Mouse (Mus musculus) G1E (cell line): Measurements from ENCODE around the gene Wapl. TPM values are rescaled to one million over a fixed set of nuclear protein-coding genes. Genes with fewer than 3 reads are reported as not detected.

Experiments used
- ATAC-seq: 2 replicates; pipeline ENCODE4 v1.8.0; 2016; ENCODE audit warnings: mild to moderate bottlenecking; ENCODE audit not compliant: insufficient number of reproducible peaks, poor library complexity, low FRiP score, severe bottlenecking; ENCODE audit errors: extremely low read depth
- DNase-seq: peaks from one replicate; pipeline ENCODE4 v3.0.0; 2012; ENCODE audit warnings: low spot score
- H3K27me3 ChIP-seq: 2 replicates; pipeline ENCODE4 v1.6.1; 2012; ENCODE audit warnings: mild to moderate bottlenecking, low read length, inconsistent platforms; ENCODE audit not compliant: insufficient read depth
- H3K36me3 ChIP-seq: replicated peaks from 2 replicates; pipeline ENCODE3; 2012; ENCODE audit warnings: mild to moderate bottlenecking, inconsistent platforms
- H3K4me1 ChIP-seq: 2 replicates; pipeline ENCODE4 v1.6.1; 2012; ENCODE audit warnings: low read depth, low read length, inconsistent platforms, mixed read lengths; ENCODE audit not compliant: insufficient read depth
- H3K4me3 ChIP-seq: 2 replicates; pipeline ENCODE4 v1.5.1; 2012; ENCODE audit warnings: low read depth, mild to moderate bottlenecking, inconsistent platforms, low read length, moderate library complexity, mixed read lengths
- H3K9me3 ChIP-seq: replicated peaks from 2 replicates; pipeline ENCODE4 v1.6.1; 2012; ENCODE audit warnings: inconsistent platforms
- CTCF ChIP-seq: IDR thresholded peaks from 2 replicates; pipeline ENCODE4 v1.5.1; 2012; ENCODE audit warnings: low read depth, low read length, inconsistent platforms, mixed read lengths
- GATA1 ChIP-seq: IDR thresholded peaks from 2 replicates; pipeline ENCODE4 v1.6.1; 2012; ENCODE audit warnings: borderline replicate concordance, low read length, inconsistent platforms, mixed read lengths
- GATA2 ChIP-seq: IDR thresholded peaks from 2 replicates; pipeline ENCODE4 v1.6.1; 2012; ENCODE audit warnings: low read depth, low read length, inconsistent platforms, borderline replicate concordance
- POLR2AphosphoS5 ChIP-seq: IDR thresholded peaks from 2 replicates; pipeline ENCODE4 v1.6.1; 2012; ENCODE audit warnings: low read depth, low read length, inconsistent platforms; ENCODE audit not compliant: insufficient replicate concordance
- TAL1 ChIP-seq: conservative IDR thresholded peaks from 2 replicates; pipeline ENCODE4 v1.6.1; 2012; ENCODE audit warnings: low read depth, low read length, inconsistent platforms, mixed read lengths
- polyA plus RNA-seq: library from polyadenylated mRNA; stranded (reverse); fragments of >175 nt; gene quantifications from 2 replicates; pipeline ENCODE4 v1.2.3, GENCODE M21; 2012
- total RNA-seq, 2 experiments: library from RNA; stranded (forward) in 1 of 2; stranded (reverse) in 1 of 2; fragments of 200-1000 nt in 1 of 2; fragments of >200 nt in 1 of 2; fragmentation: Nextera tagmentation in 1 of 2; gene quantifications; 2 replicates each; pipeline ENCODE4 v1.2.3; 2014 to 2017

Gene Wapl
- total and polyA plus RNA-seq, 3 experiments = 32.6 to 283 (median 238) TPM

GRCm38 (mm10) chr14:34727709-34728108, 54.0 kb downstream of the Wapl start:
- no peak for ATAC-seq
- no peak for DNase-seq
- Histone ChIP-seq H3K4me3 (no peak overlapping the region), H3K4me1 (peaks cover 4% of the 10 kb centered on the region; the same call in 1 of the 2 replicates), H3K36me3 (peaks cover 63% of the 10 kb centered on the region), H3K9me3 (no peaks in the 10 kb centered on the region), H3K27me3 (no peaks in the 10 kb centered on the region)
- no peak for TF ChIP-seq POLR2AphosphoS5
- TF ChIP-seq CTCF = no peak
- TF ChIP-seq GATA1 = no peak
- no peak for TF ChIP-seq GATA2
- TF ChIP-seq TAL1 = no peak

- TF ChIP-seq POLR2AphosphoS5 = no peak
- TF ChIP-seq GATA1 = no peak
- TF ChIP-seq TAL1 = no peak
- no peak for TF ChIP-seq CTCF
- no peaks in the 10 kb centered on the region for H3K27me3 ChIP-seq
- ATAC-seq = no peak
- no peak for DNase-seq
- no peaks in the 10 kb centered on the region; the same call in 1 of the 2 replicates for H3K4me1 ChIP-seq
- no peaks in the 10 kb centered on the region for H3K9me3 ChIP-seq
- H3K4me3 ChIP-seq = no peak overlapping the region
- peaks cover 67% of the 10 kb centered on the region for H3K36me3 ChIP-seq
Measured at GRCm38 (mm10) chr14:34735405-34735804, 61.7 kb downstream of the Wapl start.

DNA sequence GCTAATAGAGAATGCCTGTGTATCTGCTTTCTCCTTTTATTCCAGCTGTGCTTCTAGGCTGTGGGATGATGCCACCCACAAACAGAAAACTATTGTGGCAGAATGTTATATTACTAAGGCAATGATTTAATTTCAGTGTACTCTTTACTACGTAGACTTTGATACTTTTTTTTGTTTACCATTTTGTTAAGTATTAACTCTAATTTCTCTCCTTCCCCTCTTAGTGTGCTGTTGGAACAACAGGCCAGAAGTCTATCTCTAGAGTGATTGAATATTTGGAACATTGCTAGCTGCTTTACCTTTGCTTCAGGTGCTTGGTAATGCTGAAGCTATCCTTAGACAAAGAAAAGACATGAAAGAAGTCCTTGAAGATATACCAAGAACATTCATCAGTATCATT, 71.7 kb downstream of the Wapl start:
- no peaks in the 10 kb centered on the region for H3K4me1 ChIP-seq
- DNase-seq (no peak), ATAC-seq (no peak)
- no peaks in the 10 kb centered on the region for H3K27me3 ChIP-seq
- no peaks in the 10 kb centered on the region for H3K9me3 ChIP-seq
- H3K36me3 ChIP-seq = peaks cover 80% of the 10 kb centered on the region
- H3K4me3 ChIP-seq = no peak overlapping the region
- no peak for TF ChIP-seq CTCF
- TF ChIP-seq POLR2AphosphoS5 = no peak
- no peak for TF ChIP-seq TAL1
- no peak for TF ChIP-seq GATA2
- TF ChIP-seq GATA1 = no peak

DNA sequence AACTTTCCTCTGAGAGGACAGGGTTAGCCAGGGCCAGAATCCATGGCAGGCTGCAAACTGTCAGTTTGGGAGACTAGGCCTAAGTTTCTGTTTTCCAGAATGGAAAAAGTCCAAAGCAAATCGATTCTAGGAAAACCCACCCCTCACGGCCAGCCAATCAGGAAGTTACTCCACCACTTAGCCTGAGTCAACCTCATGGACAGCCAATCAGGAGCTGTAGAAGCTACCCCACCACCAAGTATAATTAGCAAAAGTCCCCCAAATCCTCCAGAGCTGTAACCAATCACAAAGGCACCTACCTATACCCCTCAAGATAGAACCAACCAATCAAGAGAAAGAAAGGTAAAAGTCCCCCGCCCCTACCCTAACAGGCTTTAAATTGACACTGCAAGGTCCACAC, 82.0 kb downstream of the Wapl start:
- Histone ChIP-seq H3K27me3 (peaks cover 20% of the 10 kb centered on the region), H3K4me1 (peaks cover 5% of the 10 kb centered on the region), H3K9me3 (no peaks in the 10 kb centered on the region), H3K4me3 (no peak overlapping the region), H3K36me3 (peaks cover 4% of the 10 kb centered on the region)
- DNase-seq = no peak
- no peak for ATAC-seq
- TF ChIP-seq GATA2 (no peak), CTCF (no peak), TAL1 (no peak), GATA1 (no peak), POLR2AphosphoS5 (no peak)

DNA sequence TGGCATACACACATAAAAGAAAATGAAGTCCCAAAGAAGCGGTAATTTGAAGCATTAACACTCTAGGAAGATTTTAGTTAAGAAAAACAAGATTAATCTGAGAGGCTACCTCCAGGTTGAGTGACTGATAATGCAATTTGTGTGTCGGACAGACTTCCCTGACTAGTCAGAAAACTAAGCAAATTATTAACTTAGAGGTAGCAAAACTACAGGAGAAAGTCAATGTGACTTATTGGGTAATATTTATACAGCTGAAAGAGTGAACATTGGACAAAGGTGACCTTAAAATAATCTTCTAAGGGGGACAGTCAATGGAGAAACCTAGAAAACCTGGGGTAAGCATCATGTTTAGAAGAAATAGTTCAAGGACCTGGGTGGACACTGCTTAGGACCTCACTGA, 86.2 kb downstream of the Wapl start:
- Histone ChIP-seq H3K27me3 (peaks cover 43% of the 10 kb centered on the region), H3K4me3 (no peak overlapping the region), H3K9me3 (no peaks in the 10 kb centered on the region), H3K4me1 (no peaks in the 10 kb centered on the region; the same call in 1 of the 2 replicates), H3K36me3 (no peaks in the 10 kb centered on the region)
- ATAC-seq = no peak
- DNase-seq = no peak
- TF ChIP-seq CTCF (no peak), TAL1 (no peak), GATA2 (no peak), GATA1 (no peak), POLR2AphosphoS5 (no peak)

GRCm38 (mm10) chr14:34761082-34761959, 87.6 kb downstream of the Wapl start:
- TF ChIP-seq GATA2 (no peak), GATA1 (no peak), POLR2AphosphoS5 (no peak), TAL1 (no peak), CTCF (no peak)
- Histone ChIP-seq H3K9me3 (no peaks in the 10 kb centered on the region), H3K36me3 (no peaks in the 10 kb centered on the region), H3K4me1 (no peaks in the 10 kb centered on the region; the same call in 1 of the 2 replicates), H3K4me3 (no peak overlapping the region), H3K27me3 (peaks cover 48% of the 10 kb centered on the region)
- DNase-seq = no peak
- no peak for ATAC-seq

- ATAC-seq (no peak), DNase-seq (no peak)
- no peaks in the 10 kb centered on the region for H3K36me3 ChIP-seq
- H3K4me1 ChIP-seq = peaks cover under 1% of the 10 kb centered on the region; the same call in 1 of the 2 replicates
- TF ChIP-seq POLR2AphosphoS5 (no peak), CTCF (no peak), TAL1 (no peak), GATA2 (no peak), GATA1 (no peak)
- H3K4me3 ChIP-seq = no peak overlapping the region
- H3K27me3 ChIP-seq = peaks cover 45% of the 10 kb centered on the region
- no peaks in the 10 kb centered on the region for H3K9me3 ChIP-seq
Measured at GRCm38 (mm10) chr14:34762682-34763081, 89.0 kb downstream of the Wapl start.
